Comparison of ENCODE assay signal across 19 mouse cellular contexts in the genomic region with DNA sequence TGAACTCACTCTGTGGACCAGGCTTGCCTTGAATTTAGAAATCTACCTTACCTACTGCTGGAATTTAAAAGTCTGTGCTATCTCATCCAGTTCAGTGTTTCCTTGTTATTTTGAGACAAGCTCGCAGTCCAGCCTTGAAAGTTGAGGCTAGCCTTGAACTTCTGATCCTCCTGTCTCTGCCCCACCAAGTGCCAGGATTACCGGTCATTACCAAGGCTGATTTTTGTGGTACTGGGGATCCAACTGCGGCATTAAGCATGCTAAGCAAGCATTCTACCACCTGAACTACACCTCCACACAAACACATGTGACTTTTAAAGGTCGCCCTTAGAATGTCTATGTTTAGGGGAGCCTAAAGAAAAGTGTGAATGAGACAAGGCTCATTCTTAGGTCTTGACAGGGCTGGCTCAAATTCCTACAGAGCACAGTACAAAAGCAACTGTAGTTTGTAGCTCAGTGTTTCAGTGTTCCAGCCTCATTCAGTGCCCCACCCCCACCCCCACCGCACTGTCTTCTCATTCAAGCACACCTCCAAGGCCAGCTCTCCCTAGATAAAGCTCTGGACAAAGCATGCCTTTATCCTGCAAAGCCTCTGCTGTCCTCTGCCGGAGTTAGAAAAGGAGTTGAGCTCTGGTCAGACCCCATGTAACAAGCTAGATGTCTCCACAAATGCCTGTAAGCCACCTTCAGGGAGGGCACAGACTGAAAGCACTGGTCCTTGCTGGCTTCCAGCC. TPM values are rescaled to one million over a fixed set of nuclear protein-coding genes. Genes with fewer than 3 reads are reported as not detected.
DNase-seq lines count a peak whose midpoint lies in the region.
"Had no signal": no experiment of that assay in that cellular context is flagged by ENCODE, and none has a peak within 500 bp of the region (broad histone marks: within the 10 kb centered on the region; RNA-seq: fewer than 3 reads in every experiment).

No protein-coding gene starts in this region.

- H3K27me3 ChIP-seq in heart, embryonic 10.5 days (ENCODE audit: insufficient read depth, poor library complexity, severe bottlenecking) = no peaks in the 10 kb centered on the region
- H3K27me3 ChIP-seq: forebrain, embryonic 13.5 days; hindbrain, embryonic 12.5 days had no signal

- peaks cover 35% of the 10 kb centered on the region for H3K4me1 ChIP-seq in heart, embryonic 10.5 days

- peak overlapping the region; percentile 75 for H3K27ac ChIP-seq in heart, embryonic 10.5 days
- H3K27ac ChIP-seq: embryonic facial prominence, embryonic 10.5 days; forebrain, embryonic 13.5 days; hindbrain, embryonic 12.5 days; hindbrain, postnatal 0 days had no signal

- intact Hi-C loops in heart, postnatal 25 days (cut with DNase I) = no loop called here

- H3K9me3 ChIP-seq in heart, embryonic 10.5 days = no peaks in the 10 kb centered on the region
- H3K9me3 ChIP-seq: embryonic facial prominence, embryonic 10.5 days; forebrain, embryonic 13.5 days; hindbrain, embryonic 12.5 days had no signal

- H3K4me3 ChIP-seq in heart, embryonic 10.5 days = no peak overlapping the region
- H3K4me3 ChIP-seq: embryonic facial prominence, embryonic 10.5 days; forebrain, embryonic 13.5 days; hindbrain, embryonic 12.5 days had no signal

- no peaks in the 10 kb centered on the region for H3K36me3 ChIP-seq in heart, embryonic 10.5 days
- H3K36me3 ChIP-seq: embryonic facial prominence, embryonic 10.5 days; hindbrain, embryonic 12.5 days had no signal

- 61% methylated on average over 6 of the region's 6 CpGs for WGBS in heart, embryonic 10.5 days

- DNase-seq in adrenal gland, adult (ENCODE audit: inconsistent age in 2 of 2, low spot score in 1 of 2) = peak; percentile 29 to 65
- no peak for DNase-seq in adrenal gland, postnatal 14 days
- peak; percentile 77 for DNase-seq in heart, embryonic 10.5 days (ENCODE audit: low spot score)
- no peak for DNase-seq in heart, postnatal 25 days (ENCODE audit: low spot score)
- DNase-seq in testis, postnatal 14 days (ENCODE audit: low spot score) = peak; percentile 31
- DNase-seq in testis, postnatal 10 days (ENCODE audit: low spot score) = no peak
- DNase-seq in urinary bladder, adult 2 months (ENCODE audit: low spot score) = no peak
- no peak for DNase-seq in frontal cortex, postnatal 10 days (ENCODE audit: low spot score in 2 of 2)
- DNase-seq: adrenal gland, postnatal 25 days; B cell, adult 2 months; cerebellum, adult 2 months; cerebellum, postnatal 10 days; forebrain, postnatal 0 days; gastrocnemius, postnatal 10 days; kidney, adult 11 months had no signal

RNA-seq across cellular contexts. Expression of a gene that starts 36.2 kb away (rescaled TPM):
- 173 and 192 TPM in 2 replicates for total RNA-seq in adrenal gland, postnatal 14 days (2021)
- polyA plus RNA-seq in heart, embryonic 10.5 days (2016; fragmentation: Nextera tagmentation; extraction: Ambion mirVana) = 20.5 and 22.8 TPM in 2 replicates
- 10 to 100 TPM; 46.0 to 51.8 TPM for total RNA-seq in heart, postnatal 25 days (2021)
- 38.3 and 44.5 TPM in 2 replicates for polyA plus RNA-seq in urinary bladder, adult 2 months (2012; rRNA removed)

Comparison
In these comparisons a context has a peak if more than half of its experiments do, and no peak if none do; other contexts are left out.
1. DNase-seq: peak in adrenal gland, adult (2 of 2), heart, embryonic 10.5 days (single experiment) and testis, postnatal 14 days (single experiment); none in adrenal gland, postnatal 14 days (single experiment), heart, postnatal 25 days (single experiment), testis, postnatal 10 days (single experiment), urinary bladder, adult 2 months (single experiment) and frontal cortex, postnatal 10 days (0 of 2).